Mouse (Mus musculus): ENCODE results near the gene Gng7. TPM values are rescaled to one million over a fixed set of nuclear protein-coding genes. Genes with fewer than 3 reads are reported as not detected.

Gene Gng7
- polyA plus RNA-seq, 1 experiment from 2014 or later, result 6.7 TPM

DNA sequence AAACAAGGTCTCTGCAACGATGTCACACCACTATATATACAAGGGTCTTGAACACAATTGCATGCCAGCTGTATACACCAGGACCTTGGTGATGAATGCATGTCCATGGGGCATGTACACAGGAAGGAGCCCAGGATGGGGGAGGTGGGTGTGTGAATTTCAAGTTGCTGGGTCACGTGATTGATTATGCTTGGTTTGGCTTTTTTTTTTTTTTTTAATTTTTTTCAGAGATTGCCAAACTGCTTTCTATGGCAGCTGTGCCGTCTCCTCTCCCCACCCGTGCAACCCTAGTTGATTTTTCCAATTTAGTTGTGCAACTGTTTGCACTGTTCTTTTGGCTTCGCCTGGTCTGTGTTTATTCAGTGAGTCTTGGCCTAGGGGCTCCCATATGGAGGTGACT is 52.2 kb downstream of the Gng7 start:
- Histone ChIP-seq H3K4me1 (ENCODE audit: insufficient read depth, low read length) (peaks cover 33% of the 10 kb centered on the region), H3K36me3 (ENCODE audit: insufficient read depth, low read length) (no peaks in the 10 kb centered on the region), H3K4me3 (ENCODE audit: low read length) (no peak overlapping the region), H3K27me3 (ENCODE audit: insufficient read depth, low read length) (no peaks in the 10 kb centered on the region), H3K27ac (ENCODE audit: low read length) (0 out of 2 replicates have a peak overlapping the region, but pooled peaks have one; percentile 82), H3K4me2 (replicated peaks; ENCODE audit: low read depth, low read length) (no peak overlapping the region), H3K9ac (replicated peaks; ENCODE audit: low read length) (no peak overlapping the region), H3K9me3 (ENCODE audit: low read length) (no peaks in the 10 kb centered on the region)
- ATAC-seq (ENCODE audit: low FRiP score, low TSS enrichment), result no peak
- 79% methylated on average over 5 of the region's 5 CpGs for WGBS

GRCm38 (mm10) chr10:80962051-80962472 is 52.7 kb downstream of the Gng7 start:
- H3K9me3 ChIP-seq (ENCODE audit: low read length), result no peaks in the 10 kb centered on the region
- peaks cover 33% of the 10 kb centered on the region for H3K4me1 ChIP-seq (ENCODE audit: insufficient read depth, low read length)
- no peaks in the 10 kb centered on the region for H3K27me3 ChIP-seq (ENCODE audit: insufficient read depth, low read length)
- no peak overlapping the region for H3K4me2 ChIP-seq (replicated peaks; ENCODE audit: low read depth, low read length)
- no peak for ATAC-seq (ENCODE audit: low FRiP score, low TSS enrichment)
- H3K9ac ChIP-seq (replicated peaks; ENCODE audit: low read length), result 0 out of 2 replicates have a peak overlapping the region, but pooled peaks have one; percentile 27
- no peak overlapping the region for H3K4me3 ChIP-seq (ENCODE audit: low read length)
- H3K36me3 ChIP-seq (ENCODE audit: insufficient read depth, low read length), result no peaks in the 10 kb centered on the region
- WGBS, result 45% methylated on average over 10 of the region's 10 CpGs
- H3K27ac ChIP-seq (ENCODE audit: low read length), result peak overlapping the region; percentile 82

- peak overlapping the region; percentile 34 for H3K4me2 ChIP-seq (replicated peaks; ENCODE audit: low read depth, low read length)
- 11% methylated on average over 16 of the region's 16 CpGs for WGBS
- H3K27ac ChIP-seq (ENCODE audit: low read length), result peak overlapping the region; percentile 82
- H3K27me3 ChIP-seq (ENCODE audit: insufficient read depth, low read length), result no peaks in the 10 kb centered on the region
- peaks cover 33% of the 10 kb centered on the region for H3K4me1 ChIP-seq (ENCODE audit: insufficient read depth, low read length)
- ATAC-seq (ENCODE audit: low FRiP score, low TSS enrichment), result peak; percentile 83
- no peaks in the 10 kb centered on the region for H3K9me3 ChIP-seq (ENCODE audit: low read length)
- no peaks in the 10 kb centered on the region for H3K36me3 ChIP-seq (ENCODE audit: insufficient read depth, low read length)
- peak overlapping the region; percentile 43; the same call in 1 of the 2 replicates for H3K9ac ChIP-seq (replicated peaks; ENCODE audit: low read length)
- H3K4me3 ChIP-seq (ENCODE audit: low read length), result no peak overlapping the region
Measured at GRCm38 (mm10) chr10:80960551-80961508, 53.9 kb downstream of the Gng7 start.

DNA sequence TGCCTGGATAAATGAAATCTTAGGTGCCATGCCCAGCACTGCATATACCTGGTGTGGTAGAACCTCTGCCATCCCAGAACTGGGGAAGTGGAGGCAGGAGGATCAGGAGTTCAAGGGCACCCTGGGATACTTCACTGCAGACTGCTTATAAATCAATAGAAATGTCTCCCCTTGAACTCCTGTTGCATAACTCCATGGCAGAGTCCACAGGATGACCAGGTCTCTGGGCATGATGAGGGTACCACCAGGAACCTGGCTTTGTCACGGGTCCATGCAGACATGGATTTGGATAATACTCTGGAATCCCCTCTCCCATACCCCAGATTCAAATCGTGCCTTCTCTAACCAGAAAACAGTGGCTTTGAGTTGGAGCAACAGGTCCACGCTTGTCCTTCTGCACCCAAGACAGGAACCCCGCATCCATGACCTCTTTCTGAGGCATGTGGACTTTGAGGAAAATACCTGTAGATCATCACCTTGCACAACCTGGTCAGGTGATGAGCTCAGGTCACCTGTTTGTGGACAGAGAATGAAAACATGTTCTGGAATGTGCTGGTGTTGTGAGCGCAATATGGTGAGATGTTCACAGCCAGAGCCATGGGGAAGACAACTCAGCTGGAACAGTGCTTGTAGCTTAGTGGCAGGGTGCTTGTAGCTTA is 55.6 kb downstream of the Gng7 start:
- Histone ChIP-seq H3K9ac (replicated peaks; ENCODE audit: low read length) (no peak overlapping the region), H3K27ac (ENCODE audit: low read length) (no peak overlapping the region), H3K27me3 (ENCODE audit: insufficient read depth, low read length) (no peaks in the 10 kb centered on the region), H3K4me1 (ENCODE audit: insufficient read depth, low read length) (peaks cover 26% of the 10 kb centered on the region), H3K4me3 (ENCODE audit: low read length) (no peak overlapping the region), H3K9me3 (ENCODE audit: low read length) (no peaks in the 10 kb centered on the region), H3K36me3 (ENCODE audit: insufficient read depth, low read length) (no peaks in the 10 kb centered on the region), H3K4me2 (replicated peaks; ENCODE audit: low read depth, low read length) (no peak overlapping the region)
- WGBS, result 93% methylated on average over 5 of the region's 5 CpGs
- no peak for ATAC-seq (ENCODE audit: low FRiP score, low TSS enrichment)

DNA sequence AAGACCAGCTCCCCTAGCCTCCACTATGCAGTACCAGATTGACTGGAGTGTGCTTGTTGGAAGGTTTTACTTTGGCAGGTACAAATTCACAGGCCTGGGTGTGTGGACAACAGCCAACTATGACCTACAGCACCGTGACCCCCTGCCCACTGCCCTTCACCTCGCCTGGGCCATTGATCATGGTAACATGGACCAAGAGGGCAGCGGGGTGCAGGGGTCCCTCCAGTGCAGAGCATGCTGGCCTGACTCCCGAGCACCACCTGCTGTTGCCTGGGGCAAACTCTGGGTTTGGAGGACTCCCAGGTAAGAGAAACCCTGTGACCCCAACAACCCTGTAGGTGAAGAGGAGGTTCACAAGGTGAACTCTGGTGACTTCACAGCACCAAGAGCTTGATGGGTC is 57.0 kb downstream of the Gng7 start:
- Histone ChIP-seq H3K9ac (replicated peaks; ENCODE audit: low read length) (no peak overlapping the region), H3K9me3 (ENCODE audit: low read length) (no peaks in the 10 kb centered on the region), H3K27me3 (ENCODE audit: insufficient read depth, low read length) (no peaks in the 10 kb centered on the region), H3K4me2 (replicated peaks; ENCODE audit: low read depth, low read length) (no peak overlapping the region), H3K36me3 (ENCODE audit: insufficient read depth, low read length) (no peaks in the 10 kb centered on the region), H3K27ac (ENCODE audit: low read length) (no peak overlapping the region), H3K4me3 (ENCODE audit: low read length) (no peak overlapping the region), H3K4me1 (ENCODE audit: insufficient read depth, low read length) (peaks cover 19% of the 10 kb centered on the region)
- no peak for ATAC-seq (ENCODE audit: low FRiP score, low TSS enrichment)
- WGBS, result 66% methylated on average over 4 of the region's 4 CpGs

DNA sequence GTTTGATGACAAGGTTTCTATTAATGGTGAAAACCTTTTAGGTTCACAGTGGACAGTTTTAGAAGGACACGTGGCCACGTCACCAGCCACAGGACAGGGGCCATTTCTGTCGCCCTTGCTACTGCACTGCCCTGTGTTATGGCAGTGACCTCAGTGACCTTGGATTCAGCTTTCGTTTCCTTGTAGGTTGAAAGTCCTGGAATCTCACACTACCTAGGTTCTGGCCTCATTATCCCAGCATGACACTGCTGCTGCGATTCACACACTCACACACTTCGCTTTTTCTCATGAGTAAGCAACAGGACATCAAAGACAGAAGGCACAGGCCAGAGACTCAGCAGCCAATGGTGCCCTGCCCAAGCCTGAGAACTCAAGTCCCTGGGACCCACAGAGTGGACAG is 57.8 kb downstream of the Gng7 start:
- H3K36me3 ChIP-seq (ENCODE audit: insufficient read depth, low read length), result no peaks in the 10 kb centered on the region
- no peaks in the 10 kb centered on the region for H3K9me3 ChIP-seq (ENCODE audit: low read length)
- no peak overlapping the region for H3K27ac ChIP-seq (ENCODE audit: low read length)
- H3K9ac ChIP-seq (replicated peaks; ENCODE audit: low read length), result no peak overlapping the region
- peaks cover 15% of the 10 kb centered on the region for H3K4me1 ChIP-seq (ENCODE audit: insufficient read depth, low read length)
- no peak overlapping the region for H3K4me2 ChIP-seq (replicated peaks; ENCODE audit: low read depth, low read length)
- H3K4me3 ChIP-seq (ENCODE audit: low read length), result no peak overlapping the region
- no peaks in the 10 kb centered on the region for H3K27me3 ChIP-seq (ENCODE audit: insufficient read depth, low read length)
- 67% methylated on average over 6 of the region's 6 CpGs for WGBS
- ATAC-seq (ENCODE audit: low FRiP score, low TSS enrichment), result no peak

GRCm38 (mm10) chr10:80956385-80956784 is 58.4 kb downstream of the Gng7 start:
- ATAC-seq (ENCODE audit: low FRiP score, low TSS enrichment), result no peak
- H3K4me2 ChIP-seq (replicated peaks; ENCODE audit: low read depth, low read length), result no peak overlapping the region
- no peak overlapping the region for H3K9ac ChIP-seq (replicated peaks; ENCODE audit: low read length)
- WGBS, result 96% methylated on average over 8 of the region's 8 CpGs
- H3K4me3 ChIP-seq (ENCODE audit: low read length), result no peak overlapping the region
- no peaks in the 10 kb centered on the region for H3K9me3 ChIP-seq (ENCODE audit: low read length)
- H3K36me3 ChIP-seq (ENCODE audit: insufficient read depth, low read length), result no peaks in the 10 kb centered on the region
- no peaks in the 10 kb centered on the region for H3K27me3 ChIP-seq (ENCODE audit: insufficient read depth, low read length)
- H3K4me1 ChIP-seq (ENCODE audit: insufficient read depth, low read length), result peaks cover 12% of the 10 kb centered on the region
- H3K27ac ChIP-seq (ENCODE audit: low read length), result no peak overlapping the region

DNA sequence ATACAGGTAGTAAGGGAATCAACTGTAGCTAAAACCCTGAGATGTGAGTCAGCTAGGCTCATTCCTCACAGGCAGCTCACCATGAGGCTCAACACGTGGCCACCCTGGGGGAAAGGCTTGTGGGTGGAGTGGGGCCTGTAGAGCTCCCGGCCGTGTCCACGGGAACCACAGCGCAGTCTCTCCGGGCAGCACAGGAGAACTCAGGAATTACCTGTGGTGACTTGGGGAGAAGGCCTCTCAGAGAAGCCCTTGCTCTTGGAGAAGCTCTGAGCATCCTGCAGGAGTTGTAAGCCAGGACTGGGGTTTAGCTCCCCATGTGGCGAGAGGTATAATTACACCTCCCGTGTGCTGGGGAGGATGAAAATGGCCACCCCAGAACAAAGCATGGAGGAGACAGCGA is 59.2 kb downstream of the Gng7 start:
- peak; percentile 31; the same call in 1 of the 2 replicates for ATAC-seq (ENCODE audit: low FRiP score, low TSS enrichment)
- peaks cover 4% of the 10 kb centered on the region for H3K4me1 ChIP-seq (ENCODE audit: insufficient read depth, low read length)
- H3K27ac ChIP-seq (ENCODE audit: low read length), result no peak overlapping the region
- H3K9me3 ChIP-seq (ENCODE audit: low read length), result no peaks in the 10 kb centered on the region
- H3K4me2 ChIP-seq (replicated peaks; ENCODE audit: low read depth, low read length), result no peak overlapping the region
- 18% methylated on average over 9 of the region's 9 CpGs for WGBS
- H3K4me3 ChIP-seq (ENCODE audit: low read length), result no peak overlapping the region
- no peaks in the 10 kb centered on the region for H3K36me3 ChIP-seq (ENCODE audit: insufficient read depth, low read length)
- no peak overlapping the region for H3K9ac ChIP-seq (replicated peaks; ENCODE audit: low read length)
- H3K27me3 ChIP-seq (ENCODE audit: insufficient read depth, low read length), result no peaks in the 10 kb centered on the region

GRCm38 (mm10) chr10:80954843-80955242 is 59.9 kb downstream of the Gng7 start:
- H3K36me3 ChIP-seq (ENCODE audit: insufficient read depth, low read length), result no peaks in the 10 kb centered on the region
- no peaks in the 10 kb centered on the region for H3K9me3 ChIP-seq (ENCODE audit: low read length)
- no peak for ATAC-seq (ENCODE audit: low FRiP score, low TSS enrichment)
- H3K4me2 ChIP-seq (replicated peaks; ENCODE audit: low read depth, low read length), result no peak overlapping the region
- H3K27me3 ChIP-seq (ENCODE audit: insufficient read depth, low read length), result no peaks in the 10 kb centered on the region
- no peaks in the 10 kb centered on the region for H3K4me1 ChIP-seq (ENCODE audit: insufficient read depth, low read length)
- WGBS, result 58% methylated on average over 6 of the region's 6 CpGs
- no peak overlapping the region for H3K9ac ChIP-seq (replicated peaks; ENCODE audit: low read length)
- H3K4me3 ChIP-seq (ENCODE audit: low read length), result no peak overlapping the region
- no peak overlapping the region for H3K27ac ChIP-seq (ENCODE audit: low read length)

DNA sequence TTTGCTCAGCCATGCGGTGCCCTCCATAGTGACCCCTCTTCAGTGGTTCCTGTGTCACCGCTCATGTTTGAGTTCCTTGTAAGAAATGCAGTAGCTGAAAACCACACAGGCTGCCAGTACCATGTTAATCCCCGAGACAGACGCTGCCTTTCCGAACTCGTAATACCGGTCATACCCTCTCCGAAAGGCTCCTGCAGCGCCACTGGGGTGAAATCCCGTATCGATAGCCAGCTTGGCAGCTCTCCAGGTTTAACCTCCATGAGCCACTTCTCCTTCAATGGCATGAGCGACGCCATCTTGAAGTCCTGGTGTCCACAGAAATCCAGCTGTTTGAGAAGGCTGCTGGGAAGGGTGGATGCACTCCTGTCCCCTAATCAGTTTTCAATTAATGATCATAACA is 60.3 kb downstream of the Gng7 start:
- no peak overlapping the region for H3K4me2 ChIP-seq (replicated peaks; ENCODE audit: low read depth, low read length)
- WGBS, result 79% methylated on average over 13 of the region's 13 CpGs
- H3K36me3 ChIP-seq (ENCODE audit: insufficient read depth, low read length), result no peaks in the 10 kb centered on the region
- no peak overlapping the region for H3K9ac ChIP-seq (replicated peaks; ENCODE audit: low read length)
- H3K27me3 ChIP-seq (ENCODE audit: insufficient read depth, low read length), result no peaks in the 10 kb centered on the region
- no peak for ATAC-seq (ENCODE audit: low FRiP score, low TSS enrichment)
- no peaks in the 10 kb centered on the region for H3K9me3 ChIP-seq (ENCODE audit: low read length)
- no peak overlapping the region for H3K4me3 ChIP-seq (ENCODE audit: low read length)
- no peak overlapping the region for H3K27ac ChIP-seq (ENCODE audit: low read length)
- no peaks in the 10 kb centered on the region for H3K4me1 ChIP-seq (ENCODE audit: insufficient read depth, low read length)
